ENCODE assay signal across 7 mouse cellular contexts in genomic region chr7:118103462-118104379, GRCm38 (mm10). TPM values are rescaled to one million over a fixed set of nuclear protein-coding genes. Genes with fewer than 3 reads are reported as not detected.
DNase-seq lines count a peak whose midpoint lies in the region; ATAC-seq lines count a peak whose summit lies in the region.

No protein-coding gene starts in this region.

- no peak overlapping the region for H3K4me3 ChIP-seq in forebrain, embryonic 14.5 days (ENCODE audit: low read depth, low read length)
- H3K4me3 ChIP-seq in limb, embryonic 13.5 days: no peak overlapping the region
- no peak overlapping the region for H3K4me3 ChIP-seq in stomach, embryonic 15.5 days (replicated peaks)

- peaks cover 49% of the 10 kb centered on the region for H3K36me3 ChIP-seq in forebrain, embryonic 14.5 days (ENCODE audit: control insufficient read depth, insufficient read depth, low read length)
- peaks cover 48% of the 10 kb centered on the region for H3K36me3 ChIP-seq in limb, embryonic 13.5 days
- H3K36me3 ChIP-seq in stomach, embryonic 15.5 days: peaks cover 35% of the 10 kb centered on the region

- no peak overlapping the region for H3K9ac ChIP-seq in forebrain, embryonic 14.5 days (ENCODE audit: low read length)
- H3K9ac ChIP-seq in limb, embryonic 13.5 days: no peak overlapping the region
- H3K9ac ChIP-seq in stomach, embryonic 15.5 days: no peak overlapping the region

- WGBS in forebrain, embryonic 14.5 days: 43% methylated on average over 5 of the region's 5 CpGs
- WGBS in limb, embryonic 13.5 days: 48% methylated on average over 5 of the region's 5 CpGs
- WGBS in stomach, embryonic 15.5 days: 36% methylated on average over 5 of the region's 5 CpGs

- 0 out of 2 replicates have a peak, but pooled peaks have one; percentile 19 for ATAC-seq in forebrain, embryonic 14.5 days
- peak; percentile 13; the same call in 1 of the 2 replicates for ATAC-seq in limb, embryonic 13.5 days (ENCODE audit: low FRiP score, low read depth)
- no peak for ATAC-seq in stomach, embryonic 15.5 days (ENCODE audit: insufficient read depth, low FRiP score, low read depth)

- H3K27me3 ChIP-seq in forebrain, embryonic 14.5 days (replicated peaks; ENCODE audit: control insufficient read depth, insufficient read depth, low read length): no peaks in the 10 kb centered on the region
- H3K27me3 ChIP-seq in limb, embryonic 13.5 days: no peaks in the 10 kb centered on the region
- H3K27me3 ChIP-seq in stomach, embryonic 15.5 days (replicated peaks): no peaks in the 10 kb centered on the region

- H3K4me2 ChIP-seq in forebrain, embryonic 14.5 days (ENCODE audit: low read length): no peak overlapping the region
- no peak overlapping the region for H3K4me2 ChIP-seq in limb, embryonic 13.5 days (replicated peaks)
- H3K4me2 ChIP-seq in stomach, embryonic 15.5 days: no peak overlapping the region

- H3K27ac ChIP-seq in forebrain, embryonic 14.5 days (ENCODE audit: low read depth, low read length): no peak overlapping the region
- H3K27ac ChIP-seq in limb, embryonic 13.5 days: no peak overlapping the region; the same call in 1 of the 2 replicates
- H3K27ac ChIP-seq in stomach, embryonic 15.5 days: peak overlapping the region; percentile 16; the same call in 1 of the 2 replicates

- no peaks in the 10 kb centered on the region for H3K4me1 ChIP-seq in forebrain, embryonic 14.5 days (ENCODE audit: control insufficient read depth, insufficient read depth, low read length)
- peaks cover 12% of the 10 kb centered on the region for H3K4me1 ChIP-seq in limb, embryonic 13.5 days
- no peaks in the 10 kb centered on the region for H3K4me1 ChIP-seq in stomach, embryonic 15.5 days

- DNase-seq in lung, postnatal 36 days: peak; percentile 31
- no peak for DNase-seq in lung, adult 18-20 months
- DNase-seq in forebrain, embryonic 14.5 days (ENCODE audit: low spot score): no peak
- no peak for DNase-seq in left cerebral cortex, adult 8-10 months (ENCODE audit: low spot score in 2 of 2)
- no peak for DNase-seq in frontal cortex, adult 2 months (ENCODE audit: extremely low spot score in 1 of 2, low spot score in 1 of 2)

- H3K9me3 ChIP-seq in forebrain, embryonic 14.5 days (replicated peaks; ENCODE audit: control insufficient read depth, low read length): no peaks in the 10 kb centered on the region
- H3K9me3 ChIP-seq in limb, embryonic 13.5 days: no peaks in the 10 kb centered on the region
- no peaks in the 10 kb centered on the region for H3K9me3 ChIP-seq in stomach, embryonic 15.5 days

RNA-seq across cellular contexts. Expression of gene Rps15a, which starts 12.3 kb away (rescaled TPM):
- 520 and 717 TPM in 2 replicates for polyA plus RNA-seq in forebrain, embryonic 14.5 days (2014; fragmentation: Nextera tagmentation; extraction: Ambion mirVana)
- 845 and 864 TPM in 2 replicates for polyA plus RNA-seq in limb, embryonic 13.5 days (2015; fragmentation: Nextera tagmentation; extraction: Ambion mirVana)
- 712 and 730 TPM in 2 replicates for polyA plus RNA-seq in stomach, embryonic 15.5 days (2015; fragmentation: Nextera tagmentation; extraction: Ambion mirVana)
- 100 to 1,000 TPM; 389 to 421 (median 396) TPM for total RNA-seq in left cerebral cortex, adult 8-10 months (2022)
- polyA plus RNA-seq in frontal cortex, adult 2 months (2012; rRNA removed): 826 and 1,363 TPM in 2 replicates

RNA-seq across cellular contexts. Expression of gene Arl6ip1, which starts 25.7 kb away (rescaled TPM):
- polyA plus RNA-seq in forebrain, embryonic 14.5 days (2014; fragmentation: Nextera tagmentation; extraction: Ambion mirVana): 440 and 445 TPM in 2 replicates
- 510 and 524 TPM in 2 replicates for polyA plus RNA-seq in limb, embryonic 13.5 days (2015; fragmentation: Nextera tagmentation; extraction: Ambion mirVana)
- 438 and 451 TPM in 2 replicates for polyA plus RNA-seq in stomach, embryonic 15.5 days (2015; fragmentation: Nextera tagmentation; extraction: Ambion mirVana)
- total RNA-seq in left cerebral cortex, adult 8-10 months (2022): 100 to 1,000 TPM; 242 to 291 (median 261) TPM
- polyA plus RNA-seq in frontal cortex, adult 2 months (2012; rRNA removed): 251 and 293 TPM in 2 replicates
